19 mouse cellular contexts compared by ENCODE assay signal in the genomic region with DNA sequence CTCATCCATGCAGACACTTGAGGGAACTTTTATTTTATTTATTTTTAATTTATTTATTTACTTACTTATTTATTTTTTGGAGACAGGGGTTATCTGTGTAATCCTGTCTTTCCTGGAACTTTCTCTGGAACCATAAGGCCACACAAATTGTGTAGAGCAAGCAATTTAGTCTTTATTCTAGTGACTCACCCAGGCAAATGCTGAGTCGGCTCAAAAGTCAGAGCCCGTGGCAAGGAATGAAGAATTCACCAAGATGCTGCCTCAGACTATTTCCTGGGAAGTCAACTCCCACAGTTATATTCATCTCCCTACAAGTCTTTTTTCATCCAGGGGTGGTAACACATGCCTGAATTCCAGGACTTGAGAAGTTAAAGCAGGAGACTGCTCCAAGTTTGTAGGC. TPM values are rescaled to one million over a fixed set of nuclear protein-coding genes. Genes with fewer than 3 reads are reported as not detected.
"Had no signal": no experiment of that assay in that cellular context is flagged by ENCODE, and none has a peak within 500 bp of the region (broad histone marks: within the 10 kb centered on the region; RNA-seq: fewer than 3 reads in every experiment).

No protein-coding gene starts in this region.

- H3K9me3 ChIP-seq: kidney, embryonic 15.5 days; liver, embryonic 13.5 days; midbrain, embryonic 12.5 days; midbrain, embryonic 15.5 days; neural tube, embryonic 12.5 days; neural tube, embryonic 15.5 days; stomach, embryonic 15.5 days had no signal

- H3K27me3 ChIP-seq: kidney, embryonic 15.5 days; liver, embryonic 13.5 days; midbrain, embryonic 12.5 days; midbrain, embryonic 15.5 days; neural tube, embryonic 12.5 days; neural tube, embryonic 15.5 days; stomach, embryonic 15.5 days had no signal

- H3K4me2 ChIP-seq: kidney, embryonic 15.5 days; liver, embryonic 13.5 days; midbrain, embryonic 12.5 days; midbrain, embryonic 15.5 days; neural tube, embryonic 12.5 days; neural tube, embryonic 15.5 days; stomach, embryonic 15.5 days had no signal

- H3K9ac ChIP-seq: kidney, embryonic 15.5 days; liver, embryonic 13.5 days; midbrain, embryonic 12.5 days; midbrain, embryonic 15.5 days; neural tube, embryonic 12.5 days; neural tube, embryonic 15.5 days; stomach, embryonic 15.5 days had no signal

- DNase-seq: kidney, adult 2 months; kidney, postnatal 10 days; kidney, postnatal 36 days; layer of hippocampus, postnatal 36 days; liver, embryonic 13.5 days; lung, adult 2 months; lung, postnatal 14 days; lung, postnatal 4 days; right cerebral cortex, adult 18-20 months; right cerebral cortex, postnatal 14 days; right cerebral cortex, postnatal 4 days; thymus, postnatal 25 days had no signal

- H3K4me3 ChIP-seq: kidney, embryonic 15.5 days; liver, embryonic 13.5 days; midbrain, embryonic 12.5 days; midbrain, embryonic 15.5 days; neural tube, embryonic 12.5 days; neural tube, embryonic 15.5 days; stomach, embryonic 15.5 days had no signal

- H3K27ac ChIP-seq: kidney, embryonic 15.5 days; liver, embryonic 13.5 days; midbrain, embryonic 12.5 days; midbrain, embryonic 15.5 days; neural tube, embryonic 12.5 days; neural tube, embryonic 15.5 days; stomach, embryonic 15.5 days had no signal

- ATAC-seq: midbrain, embryonic 15.5 days had no signal

RNA-seq across cellular contexts. Expression of a gene that starts 25.1 kb away (rescaled TPM):
- total RNA-seq: megakaryocyte, adult 5-6 weeks had no signal
